Mouse (Mus musculus): Measurements from ENCODE around the gene Wdr45.

DNA sequence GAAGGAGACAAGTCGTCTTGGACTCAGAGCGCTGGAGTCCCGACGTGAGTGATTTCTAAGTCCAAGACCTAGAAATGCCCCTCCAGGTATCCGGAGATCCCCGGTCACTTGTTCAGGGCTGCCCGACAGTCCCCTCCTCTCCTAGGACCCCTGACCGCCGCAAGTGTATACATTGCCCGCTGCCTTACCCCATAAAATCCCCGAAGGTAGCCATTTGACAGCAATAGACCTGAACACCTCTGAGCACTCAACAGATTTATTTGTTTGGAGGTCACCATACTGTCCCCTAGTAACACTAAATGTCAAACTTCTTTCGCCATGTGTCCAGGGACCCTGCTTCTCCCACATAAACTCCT, 34.1 kb upstream of the Wdr45 start:
- TF ChIP-seq GATA1 (IDR thresholded peaks at IDR 0.05; ENCODE audit: borderline replicate concordance, low read length) (no peak), CTCF (IDR thresholded peaks at IDR 0.05; ENCODE audit: low read depth, low read length) (no peak), POLR2AphosphoS5 (IDR thresholded peaks at IDR 0.05; ENCODE audit: insufficient replicate concordance, low read depth, low read length) (no peak), TAL1 (conservative IDR thresholded peaks at IDR 0.05; ENCODE audit: low read depth, low read length) (no peak), GATA2 (IDR thresholded peaks at IDR 0.05; ENCODE audit: borderline replicate concordance, low read depth, low read length) (no peak)
